Mouse (Mus musculus): ENCODE measurements at regions not wholly inside any gene's neighbourhood (a gene's known extent, or its start where the extent isn't known, plus 50 kb on each side); places are given as distances from the start of the nearest gene placed in this dataset.

- DNase-seq (ENCODE audit: low spot score): no peak
Observed at GRCm38 (mm10) chr12:59589354-59589753, 369.8 kb upstream of the Fbxo33 start.

- no peak for DNase-seq (ENCODE audit: low spot score)
Observed at GRCm38 (mm10) chr12:59582587-59582986, 363.1 kb upstream of the Fbxo33 start.

GRCm38 (mm10) chr12:59579694-59580093 is 360.2 kb upstream of the Fbxo33 start:
- no peak for DNase-seq (ENCODE audit: low spot score)

GRCm38 (mm10) chr12:59563960-59564359 is 344.4 kb upstream of the Fbxo33 start:
- no peak for DNase-seq (ENCODE audit: low spot score)

GRCm38 (mm10) chr12:59539788-59540187 is 320.3 kb upstream of the Fbxo33 start:
- no peak for DNase-seq (ENCODE audit: low spot score)

GRCm38 (mm10) chr12:59530521-59530920 is 311.0 kb upstream of the Fbxo33 start:
- no peak for DNase-seq (ENCODE audit: low spot score)

- no peak for DNase-seq (ENCODE audit: low spot score)
Observed at GRCm38 (mm10) chr12:59523368-59523767, 303.8 kb upstream of the Fbxo33 start.

GRCm38 (mm10) chr12:59521946-59522345 is 302.4 kb upstream of the Fbxo33 start:
- DNase-seq (ENCODE audit: low spot score): no peak

GRCm38 (mm10) chr12:59509857-59510256 is 290.3 kb upstream of the Fbxo33 start:
- no peak for DNase-seq (ENCODE audit: low spot score)

GRCm38 (mm10) chr12:59509175-59509574 is 289.6 kb upstream of the Fbxo33 start:
- DNase-seq (ENCODE audit: low spot score): no peak

- DNase-seq (ENCODE audit: low spot score): no peak
Observed at GRCm38 (mm10) chr12:59507431-59507830, 287.9 kb upstream of the Fbxo33 start.

GRCm38 (mm10) chr12:59497434-59497833 is 277.9 kb upstream of the Fbxo33 start:
- DNase-seq (ENCODE audit: low spot score): no peak

- DNase-seq (ENCODE audit: low spot score): no peak
Observed at GRCm38 (mm10) chr12:59488019-59488418, 268.5 kb upstream of the Fbxo33 start.

GRCm38 (mm10) chr12:59487507-59487906 is 268.0 kb upstream of the Fbxo33 start:
- DNase-seq (ENCODE audit: low spot score): no peak

GRCm38 (mm10) chr12:59460997-59461961 is 241.8 kb upstream of the Fbxo33 start:
- DNase-seq (ENCODE audit: low spot score): no peak

- no peak for DNase-seq (ENCODE audit: low spot score)
Observed at GRCm38 (mm10) chr12:59456175-59456851, 236.8 kb upstream of the Fbxo33 start.

- no peak for DNase-seq (ENCODE audit: low spot score)
Observed at GRCm38 (mm10) chr12:59415051-59415450, 195.5 kb upstream of the Fbxo33 start.

GRCm38 (mm10) chr12:59411491-59411890 is 192.0 kb upstream of the Fbxo33 start:
- no peak for DNase-seq (ENCODE audit: low spot score)

GRCm38 (mm10) chr12:59391103-59391502 is 171.6 kb upstream of the Fbxo33 start:
- no peak for DNase-seq (ENCODE audit: low spot score)

- DNase-seq (ENCODE audit: low spot score): peak; percentile 15
Observed at GRCm38 (mm10) chr12:59382812-59383211, 163.3 kb upstream of the Fbxo33 start.

GRCm38 (mm10) chr12:59341586-59341985 is 122.1 kb upstream of the Fbxo33 start:
- DNase-seq (ENCODE audit: low spot score): peak; percentile 3

GRCm38 (mm10) chr12:59330753-59331152 is 111.2 kb upstream of the Fbxo33 start:
- DNase-seq (ENCODE audit: low spot score): no peak

- no peak for DNase-seq (ENCODE audit: low spot score)
Observed at GRCm38 (mm10) chr12:59312703-59313102, 93.2 kb upstream of the Fbxo33 start.
